ENCODE assay signal across 9 mouse cellular contexts in genomic region chr1:59163030-59163461, GRCm38 (mm10). TPM values are rescaled to one million over a fixed set of nuclear protein-coding genes. Genes with fewer than 3 reads are reported as not detected.
DNase-seq lines count a peak whose midpoint lies in the region; ATAC-seq and TF ChIP-seq lines count a peak whose summit lies in the region.
"Had no signal": no experiment of that assay in that cellular context is flagged by ENCODE, and none has a peak within 500 bp of the region (broad histone marks: within the 10 kb centered on the region; RNA-seq: fewer than 3 reads in every experiment).

TSS of gene Mpp4 (minus strand) at chr1:59163389.

- TF ChIP-seq CTCF in intestine, postnatal 0 days (IDR thresholded peaks at IDR 0.05; ENCODE audit: low read depth): no peak

- H3K27ac ChIP-seq in liver, embryonic 12.5 days: no peak within 1 kb of the TSS
- H3K27ac ChIP-seq in intestine, postnatal 0 days (ENCODE audit: low read depth, low read length): no peak within 1 kb of the TSS
- H3K27ac ChIP-seq: neural tube, embryonic 12.5 days had no signal

- 43% methylated on average over 12 of the region's 12 CpGs for WGBS in liver, embryonic 12.5 days (ENCODE audit: insufficient replicate concordance)
- WGBS in intestine, postnatal 0 days: 73% methylated on average over 12 of the region's 12 CpGs

- H3K4me1 ChIP-seq in liver, embryonic 12.5 days: 0 out of 2 replicates have a peak, but pooled peaks cover 7% of the 10 kb centered on the region
- H3K4me1 ChIP-seq in intestine, postnatal 0 days (replicated peaks; ENCODE audit: control insufficient read depth, insufficient read depth, low read length): 0 out of 2 replicates have a peak, but pooled peaks cover 4% of the 10 kb centered on the region
- H3K4me1 ChIP-seq: neural tube, embryonic 12.5 days had no signal

- no peaks in the 10 kb centered on the region for H3K9me3 ChIP-seq in liver, embryonic 12.5 days (replicated peaks)
- no peaks in the 10 kb centered on the region for H3K9me3 ChIP-seq in intestine, postnatal 0 days (ENCODE audit: control insufficient read depth)
- H3K9me3 ChIP-seq: neural tube, embryonic 12.5 days had no signal

- no peaks in the 10 kb centered on the region for H3K27me3 ChIP-seq in liver, embryonic 12.5 days (replicated peaks)
- no peaks in the 10 kb centered on the region for H3K27me3 ChIP-seq in intestine, postnatal 0 days (replicated peaks; ENCODE audit: control insufficient read depth, insufficient read depth, low read length)
- H3K27me3 ChIP-seq: neural tube, embryonic 12.5 days had no signal

- no peak for ATAC-seq in liver, embryonic 12.5 days
- no peak for ATAC-seq in intestine, postnatal 0 days

- no peak within 1 kb of the TSS for H3K4me2 ChIP-seq in liver, embryonic 12.5 days
- H3K4me2 ChIP-seq in intestine, postnatal 0 days (replicated peaks; ENCODE audit: low read depth): no peak within 1 kb of the TSS
- H3K4me2 ChIP-seq: neural tube, embryonic 12.5 days had no signal

- H3K36me3 ChIP-seq in liver, embryonic 12.5 days: peaks cover 40% of the 10 kb centered on the region
- peaks cover 27% of the 10 kb centered on the region; the same call in 1 of the 2 replicates for H3K36me3 ChIP-seq in intestine, postnatal 0 days (ENCODE audit: control insufficient read depth, insufficient read depth)

- peak; percentile 3 to 22 for DNase-seq in adrenal gland, postnatal 36 days
- DNase-seq in adrenal gland, postnatal 14 days: no peak
- peak; percentile 95 for DNase-seq in brain, adult 2 months (ENCODE audit: low read depth, low spot score)
- peak; percentile 75 to 81 for DNase-seq in layer of hippocampus, adult 8-10 months (ENCODE audit: low spot score in 2 of 2)
- peak; percentile 57 for DNase-seq in retina, postnatal 7 days (ENCODE audit: low read depth, low spot score)
- DNase-seq in lung, postnatal 25 days (ENCODE audit: low spot score): no peak

- H3K4me3 ChIP-seq in liver, embryonic 12.5 days: no peak within 1 kb of the TSS
- H3K4me3 ChIP-seq in intestine, postnatal 0 days (ENCODE audit: low read depth, low read length): no peak within 1 kb of the TSS
- H3K4me3 ChIP-seq: neural tube, embryonic 12.5 days had no signal

- no peak within 1 kb of the TSS for H3K9ac ChIP-seq in liver, embryonic 12.5 days
- no peak within 1 kb of the TSS for H3K9ac ChIP-seq in intestine, postnatal 0 days (ENCODE audit: low read depth, low read length)
- H3K9ac ChIP-seq: neural tube, embryonic 12.5 days had no signal

RNA-seq across cellular contexts. Expression of gene Mpp4, which starts in this region (rescaled TPM):
- under 1 TPM; 0.16 to 0.23 TPM for total RNA-seq in adrenal gland, postnatal 36 days (2021)
- total RNA-seq in adrenal gland, postnatal 14 days (2021): 0.23 and 0.33 TPM in 2 replicates
- total RNA-seq in layer of hippocampus, adult 8-10 months (2022): 1 to 10 TPM; 1.2 to 2.4 (median 2.2) TPM
- 0.25 and 0.45 TPM in 2 replicates for polyA plus RNA-seq in liver, embryonic 12.5 days (2016; fragmentation: Nextera tagmentation; extraction: Ambion mirVana)
- 0.21 and 0.29 TPM in 2 replicates for polyA plus RNA-seq in intestine, postnatal 0 days (2015; fragmentation: Nextera tagmentation; extraction: Ambion mirVana)

Comparison
In these comparisons a context has a peak if more than half of its experiments do, and no peak if none do; other contexts are left out.
1. Peak in DNase-seq in adrenal gland, postnatal 36 days; RNA of the gene not detected or under 1 TPM.
2. DNase-seq: peak in brain, adult 2 months (single experiment), layer of hippocampus, adult 8-10 months (2 of 2) and retina, postnatal 7 days (single experiment); none in adrenal gland, postnatal 14 days (single experiment) and lung, postnatal 25 days (single experiment).